Mouse (Mus musculus) thymus, adult 2 months (tissue): Measurements from ENCODE around the gene Large2. TPM values are rescaled to one million over a fixed set of nuclear protein-coding genes. Genes with fewer than 3 reads are reported as not detected.

ENCODE experiments used
- DNase-seq: peaks from one replicate; pipeline ENCODE4 v3.0.0; 2021
- H3K27ac ChIP-seq: fragments of 200-500 bp; 2 replicates; pipeline ENCODE4 v1.5.1; 2012; ENCODE audit warnings: low read length, control low read depth; ENCODE audit not compliant: control insufficient read depth, insufficient read depth
- H3K27me3 ChIP-seq: fragments of 200-500 bp; 2 replicates; pipeline ENCODE4 v1.6.1; 2012; ENCODE audit warnings: mild to moderate bottlenecking, low read length, moderate library complexity, mixed read lengths; ENCODE audit not compliant: control insufficient read depth, insufficient read depth
- H3K36me3 ChIP-seq: fragments of 200-500 bp; 2 replicates; pipeline ENCODE4 v1.6.1; 2012; ENCODE audit warnings: mild to moderate bottlenecking, low read length, moderate library complexity; ENCODE audit not compliant: control insufficient read depth, insufficient read depth
- H3K4me1 ChIP-seq: fragments of 200-500 bp; replicated peaks from 2 replicates; pipeline ENCODE4 v1.6.1; 2012; ENCODE audit warnings: low read length; ENCODE audit not compliant: control insufficient read depth, insufficient read depth
- H3K4me3 ChIP-seq: fragments of 200-500 bp; 2 replicates; pipeline ENCODE4 v1.5.1; 2012; ENCODE audit warnings: mild to moderate bottlenecking, low read length, control low read depth, moderate library complexity; ENCODE audit not compliant: control insufficient read depth, insufficient read depth
- CTCF ChIP-seq: fragments of 200-500 bp; IDR thresholded peaks from 2 replicates; pipeline ENCODE4 v1.5.1; 2012; ENCODE audit warnings: mild to moderate bottlenecking, control low read depth, low read length, moderate library complexity, borderline replicate concordance; ENCODE audit not compliant: control insufficient read depth, poor library complexity, insufficient read depth; ENCODE audit errors: extremely low read depth
- POLR2A ChIP-seq: fragments of 200-500 bp; IDR thresholded peaks from 2 replicates; pipeline ENCODE4 v1.6.1; 2012; ENCODE audit warnings: mild to moderate bottlenecking, low read length, control low read depth, moderate library complexity; ENCODE audit not compliant: control insufficient read depth, poor library complexity, insufficient read depth; ENCODE audit errors: extremely low read depth
- WGBS: fragments of 180-500 bp; shearing (Covaris S2); methylation state at CpG from one replicate; pipeline ENCODE4 v1.1.7; 2018; 5-methylcytosine and 5-hydroxymethylcytosine counted together
- polyA plus RNA-seq: library from polyadenylated mRNA; depleted of rRNA; stranded (reverse); fragments of >200 nt; gene quantifications from 2 replicates; pipeline ENCODE4 v1.2.3, GENCODE M21; 2012

The Large2 gene
- polyA plus RNA-seq, 1 experiment = 13.9 TPM

DNA sequence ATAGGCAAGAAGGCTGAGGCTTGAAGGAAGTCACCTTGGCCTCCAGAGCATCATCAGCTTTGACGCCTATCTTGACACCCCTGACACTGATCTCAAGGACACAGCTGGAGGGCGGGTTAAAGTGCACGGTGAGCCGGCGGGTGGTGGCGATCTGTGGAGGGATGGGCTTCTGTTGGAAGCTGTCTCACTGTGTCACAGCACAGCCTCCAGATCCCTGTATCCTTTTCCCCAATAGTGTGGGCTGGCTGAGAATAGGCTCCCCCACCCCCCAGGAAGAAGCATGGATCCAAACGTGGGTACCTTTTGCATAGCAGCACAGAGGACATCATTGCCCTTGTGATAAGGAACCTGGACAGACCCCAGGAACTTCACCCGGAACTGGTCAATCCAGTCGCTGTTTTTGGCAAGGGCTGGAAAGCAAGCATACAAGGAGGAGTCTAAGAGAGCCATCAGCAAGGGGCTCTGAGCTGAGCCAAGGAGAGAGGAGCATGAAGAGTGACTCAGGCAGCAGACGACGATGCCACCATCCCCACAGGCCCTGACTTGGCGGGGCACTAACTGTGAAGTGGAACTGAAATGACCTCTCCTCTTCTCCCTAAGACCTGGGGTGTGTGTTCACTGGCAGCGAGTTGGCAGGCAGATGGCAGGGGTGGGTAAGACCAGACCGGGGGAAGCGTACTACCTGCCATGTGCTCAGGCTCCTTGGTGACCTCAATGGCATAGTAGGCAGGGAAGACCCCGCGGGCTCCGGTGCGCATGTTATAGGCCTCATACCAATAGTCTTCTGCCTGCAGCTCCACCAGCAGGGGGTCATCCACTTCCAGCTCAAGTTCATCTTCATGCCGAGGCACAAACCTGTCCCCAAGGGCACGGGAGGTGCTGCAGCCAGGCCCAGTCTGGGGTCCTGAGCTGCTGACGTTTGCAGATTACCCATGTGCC is 10.7 kb upstream of the Large2 start:
- Histone ChIP-seq H3K27ac (no peak overlapping the region), H3K27me3 (peaks cover 7% of the 10 kb centered on the region; the same call in 1 of the 2 replicates), H3K4me3 (no peak overlapping the region), H3K36me3 (peaks cover 10% of the 10 kb centered on the region; the same call in 1 of the 2 replicates), H3K4me1 (peaks cover 29% of the 10 kb centered on the region)
- no peak for DNase-seq
- WGBS = 88% methylated on average over 22 of the region's 22 CpGs
- no peak for TF ChIP-seq POLR2A
- no peak for TF ChIP-seq CTCF

DNA sequence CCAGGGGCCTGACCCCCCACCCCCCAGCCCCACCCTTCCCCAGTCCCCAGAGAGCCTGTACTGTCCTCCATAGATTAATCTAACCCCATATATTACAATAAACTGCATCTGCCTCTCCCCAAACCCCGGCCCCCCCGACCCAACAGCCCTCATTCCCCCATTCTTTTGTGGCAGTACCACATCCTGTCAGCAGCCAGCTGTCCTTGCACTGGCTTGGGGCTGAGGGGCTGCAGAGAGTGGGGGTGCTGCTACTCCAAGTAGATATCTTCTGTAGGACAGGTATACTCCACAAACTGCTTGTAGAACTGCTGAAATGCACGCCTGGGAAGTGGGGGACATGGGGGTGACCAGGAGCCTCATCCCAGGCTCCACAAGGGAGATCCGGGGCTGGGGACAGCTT is 9.4 kb upstream of the Large2 start:
- Histone ChIP-seq H3K4me3 (no peak overlapping the region), H3K36me3 (peaks cover 19% of the 10 kb centered on the region), H3K27ac (no peak overlapping the region), H3K4me1 (peaks cover 27% of the 10 kb centered on the region), H3K27me3 (peaks cover 7% of the 10 kb centered on the region; the same call in 1 of the 2 replicates)
- no peak for TF ChIP-seq CTCF
- peak; percentile 26 for DNase-seq
- WGBS = 29% methylated on average over 4 of the region's 4 CpGs

DNA sequence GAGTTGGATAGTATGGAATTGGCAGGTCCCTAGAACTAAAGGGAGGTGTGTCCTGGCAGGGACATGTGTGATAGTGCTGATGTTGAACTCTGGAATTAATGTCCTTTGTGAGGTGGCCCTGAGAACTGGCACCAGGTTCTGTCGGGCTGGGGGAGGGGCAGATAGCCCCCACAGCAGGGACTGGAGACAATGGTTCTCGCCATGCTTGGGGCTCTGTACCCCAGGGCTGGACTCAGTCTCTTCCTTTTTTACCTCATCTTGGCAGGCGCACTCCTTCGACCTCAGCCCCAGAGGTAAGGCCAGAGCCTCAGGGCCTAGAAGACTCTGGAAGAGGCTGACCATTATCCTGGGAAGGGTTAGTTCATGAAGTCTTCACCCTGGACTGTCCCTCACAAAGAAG is 8.1 kb upstream of the Large2 start:
- Histone ChIP-seq H3K4me1 (peaks cover 20% of the 10 kb centered on the region), H3K36me3 (peaks cover 29% of the 10 kb centered on the region), H3K27me3 (no peaks in the 10 kb centered on the region), H3K27ac (no peak overlapping the region), H3K4me3 (no peak overlapping the region)
- TF ChIP-seq CTCF (no peak), POLR2A (no peak)
- WGBS = 96% methylated on average over 4 of the region's 4 CpGs
- DNase-seq = no peak

DNA sequence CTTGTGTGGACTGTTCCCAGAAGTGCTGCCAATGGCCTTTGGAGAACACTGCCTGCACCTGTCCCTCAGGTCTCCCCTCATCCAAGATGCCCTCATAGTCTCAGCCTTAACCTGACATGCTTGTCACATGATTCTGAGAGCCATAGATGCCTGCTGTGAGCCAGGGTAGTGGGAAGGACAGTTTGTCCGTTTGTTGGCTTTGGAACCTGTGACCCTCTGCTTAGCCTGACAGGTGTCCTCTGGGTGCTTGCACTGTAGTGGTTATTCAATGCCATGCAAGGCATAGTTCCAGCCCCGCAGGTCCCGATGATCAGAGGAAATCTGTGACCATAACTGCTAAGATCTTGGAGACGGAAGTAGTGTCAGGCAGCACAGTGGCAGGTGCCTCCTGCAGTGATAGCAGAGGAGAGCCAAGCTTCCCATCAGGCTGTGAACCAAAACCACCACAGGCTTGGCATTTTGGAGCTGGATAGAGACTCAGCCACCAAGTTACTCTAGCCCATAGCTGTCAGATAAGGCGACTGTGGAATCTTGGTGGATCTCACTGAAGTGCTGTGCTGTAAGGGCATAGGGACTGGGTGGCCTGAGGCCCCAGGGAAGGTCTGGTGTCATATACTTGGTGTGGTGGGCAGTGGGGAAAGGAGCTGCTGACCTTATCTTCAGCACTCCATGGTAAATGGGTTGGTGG is 7.4 kb upstream of the Large2 start, which contains the start of gene 1700029I15Rik:
Gene 1700029I15Rik (plus strand): TSS at position 638 of the 688 bp plus-strand sequence.
- peaks cover 20% of the 10 kb centered on the region for H3K4me1 ChIP-seq
- TF ChIP-seq CTCF (no peak), POLR2A (no peak)
- H3K27ac ChIP-seq = no peak within 1 kb of the TSS
- no peak for DNase-seq
- H3K4me3 ChIP-seq = no peak within 1 kb of the TSS
- no peaks in the 10 kb centered on the region for H3K27me3 ChIP-seq
- peaks cover 31% of the 10 kb centered on the region for H3K36me3 ChIP-seq
- WGBS = 97% methylated on average over 5 of the region's 5 CpGs

DNA sequence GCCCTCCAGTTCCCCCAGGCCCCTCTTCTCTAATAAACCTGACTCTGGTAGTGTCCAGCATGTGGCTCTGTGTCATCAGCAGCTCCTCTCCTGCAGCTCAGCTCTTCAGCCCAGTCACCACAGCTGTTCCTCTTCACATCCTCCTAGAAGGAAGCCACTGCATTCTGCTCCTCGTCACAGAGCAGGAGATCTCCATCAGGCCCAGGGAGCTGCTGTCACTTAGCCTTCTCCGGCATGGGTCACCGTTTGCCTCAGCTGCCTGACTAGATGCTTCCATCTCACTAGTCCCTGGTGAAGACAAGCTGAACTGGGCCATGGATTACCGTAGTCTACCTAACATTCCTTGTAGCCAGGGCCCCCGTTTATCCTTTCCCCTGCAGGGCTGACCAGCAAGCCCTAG is 6.5 kb upstream of the Large2 start:
- DNase-seq = no peak
- peaks cover 31% of the 10 kb centered on the region for H3K36me3 ChIP-seq
- H3K4me1 ChIP-seq = peaks cover 24% of the 10 kb centered on the region
- H3K27ac ChIP-seq = no peak overlapping the region
- no peak overlapping the region for H3K4me3 ChIP-seq
- H3K27me3 ChIP-seq = no peaks in the 10 kb centered on the region
- TF ChIP-seq POLR2A (no peak), CTCF (no peak)
- 94% methylated on average over 5 of the region's 5 CpGs for WGBS

DNA sequence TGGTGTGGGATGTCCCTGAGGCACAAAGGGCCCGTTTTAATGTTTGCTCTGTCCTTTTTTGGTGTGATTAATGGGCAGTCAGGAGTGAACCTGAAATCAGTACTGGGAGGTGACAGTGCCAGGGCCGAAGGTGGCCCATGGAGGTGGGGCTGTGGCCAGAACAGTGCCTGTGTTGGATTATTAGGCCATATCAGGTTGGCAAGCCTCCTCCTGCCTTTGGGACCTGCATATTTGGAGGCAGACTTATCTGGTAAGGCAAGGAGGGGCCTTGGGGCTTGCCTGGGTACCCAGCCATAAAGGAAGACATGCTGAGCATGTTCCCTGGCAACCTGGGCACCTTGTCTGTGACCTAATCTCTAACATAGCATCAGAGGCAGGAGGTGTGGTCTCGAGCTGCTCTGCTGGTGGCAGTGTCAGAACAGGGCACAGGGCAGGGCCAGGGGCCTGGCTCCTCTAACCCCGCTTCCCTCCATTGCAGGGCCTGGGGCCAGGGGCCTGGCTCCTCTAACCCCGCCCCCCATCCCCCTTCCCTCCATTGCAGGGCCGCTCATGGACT is 5.9 kb upstream of the Large2 start:
- no peak overlapping the region for H3K27ac ChIP-seq
- H3K4me3 ChIP-seq = no peak overlapping the region
- peaks cover 30% of the 10 kb centered on the region for H3K4me1 ChIP-seq
- whole genome bisulfite sequencing = 88% methylated on average over 6 of the region's 6 CpGs
- TF ChIP-seq POLR2A (no peak), CTCF (no peak)
- no peak for DNase-seq
- H3K27me3 ChIP-seq = no peaks in the 10 kb centered on the region
- peaks cover 31% of the 10 kb centered on the region for H3K36me3 ChIP-seq
